Mouse (Mus musculus) CD4-positive helper T cell, adult 2 months (primary cell): ENCODE results near the gene Six2.
A peak's percentile ranks its signal among the peaks of the same experiment; 100 is the strongest.
"Not testable (repeated sequence)": the region's sequence is repeated elsewhere in the genome, so short reads cannot be mapped to it uniquely, and the experiment has no call there.

Source experiments
- DNase-seq: peaks from one replicate; pipeline ENCODE4 v3.0.0-alpha.2; 2012; ENCODE audit warnings: low read depth, missing footprints, low spot score

The Six2 gene

GRCm38 (mm10) chr17:85690323-85690968, 2.4 kb upstream of the Six2 start:
- DNase-seq = no peak

GRCm38 (mm10) chr17:85689807-85690319, 1.8 kb upstream of the Six2 start:
- DNase-seq = no peak

- no peak for DNase-seq
Measured at GRCm38 (mm10) chr17:85688911-85689806, 1.1 kb upstream of the Six2 start.

GRCm38 (mm10) chr17:85687421-85688235, 446 bp downstream of the Six2 start:
- no peak for DNase-seq

GRCm38 (mm10) chr17:85686476-85687420, 1.3 kb downstream of the Six2 start:
- no peak for DNase-seq

GRCm38 (mm10) chr17:85685689-85686281, 2.3 kb downstream of the Six2 start:
- DNase-seq = no peak

GRCm38 (mm10) chr17:85684841-85685688, 3.0 kb downstream of the Six2 start:
- DNase-seq = no peak

GRCm38 (mm10) chr17:85684436-85684835, 3.6 kb downstream of the Six2 start:
- DNase-seq = not testable (repeated sequence)

- no peak for DNase-seq
Measured at GRCm38 (mm10) chr17:85683984-85684307, 4.1 kb downstream of the Six2 start.

- no peak for DNase-seq
Measured at GRCm38 (mm10) chr17:85683111-85683983, 4.7 kb downstream of the Six2 start.

- no peak for DNase-seq
Measured at GRCm38 (mm10) chr17:85682181-85682710, 5.8 kb downstream of the Six2 start.

GRCm38 (mm10) chr17:85681741-85682140, 6.3 kb downstream of the Six2 start:
- no peak for DNase-seq

GRCm38 (mm10) chr17:85680851-85681550, 7.1 kb downstream of the Six2 start:
- DNase-seq = no peak

GRCm38 (mm10) chr17:85680116-85680850, 7.8 kb downstream of the Six2 start:
- DNase-seq = no peak

- DNase-seq = no peak
Measured at GRCm38 (mm10) chr17:85679651-85680050, 8.4 kb downstream of the Six2 start.

- peak; percentile 37 for DNase-seq
Measured at GRCm38 (mm10) chr17:85664618-85665320, 23.3 kb downstream of the Six2 start.
